Mouse (Mus musculus): ENCODE measurements around the gene Ang2.

DNA sequence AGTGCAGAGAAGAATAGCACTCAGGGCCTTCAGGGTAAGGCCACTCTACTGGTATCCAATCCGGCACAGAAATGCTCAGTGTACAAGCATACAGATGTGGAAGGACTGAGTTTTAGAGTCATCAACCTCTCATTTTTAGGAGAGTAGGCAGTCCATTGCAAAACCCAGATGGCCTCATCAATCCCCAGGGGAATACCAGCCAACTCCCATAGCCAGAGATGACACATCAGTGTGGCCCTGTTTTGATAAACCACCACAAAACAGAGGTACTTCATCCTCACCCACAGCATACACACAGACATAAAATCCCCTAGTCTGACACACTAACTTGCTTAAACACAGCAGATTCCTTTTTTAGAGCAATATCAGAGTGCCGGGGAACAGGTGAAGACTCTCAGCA, 1.5 kb upstream of the Ang2 start:
- TF ChIP-seq POLR2A (IDR thresholded peaks at IDR 0.05; ENCODE audit: insufficient read length, low read depth) (no peak), POLR2AphosphoS2 (IDR thresholded peaks at IDR 0.05; ENCODE audit: insufficient read length, low read depth) (no peak), TCF3 (IDR thresholded peaks at IDR 0.05; ENCODE audit: insufficient read length, low read depth) (no peak)

Data from myocyte (in vitro differentiated cells).